Mouse (Mus musculus): Measurements from ENCODE around the gene Rdh12.

The Rdh12 gene

DNA sequence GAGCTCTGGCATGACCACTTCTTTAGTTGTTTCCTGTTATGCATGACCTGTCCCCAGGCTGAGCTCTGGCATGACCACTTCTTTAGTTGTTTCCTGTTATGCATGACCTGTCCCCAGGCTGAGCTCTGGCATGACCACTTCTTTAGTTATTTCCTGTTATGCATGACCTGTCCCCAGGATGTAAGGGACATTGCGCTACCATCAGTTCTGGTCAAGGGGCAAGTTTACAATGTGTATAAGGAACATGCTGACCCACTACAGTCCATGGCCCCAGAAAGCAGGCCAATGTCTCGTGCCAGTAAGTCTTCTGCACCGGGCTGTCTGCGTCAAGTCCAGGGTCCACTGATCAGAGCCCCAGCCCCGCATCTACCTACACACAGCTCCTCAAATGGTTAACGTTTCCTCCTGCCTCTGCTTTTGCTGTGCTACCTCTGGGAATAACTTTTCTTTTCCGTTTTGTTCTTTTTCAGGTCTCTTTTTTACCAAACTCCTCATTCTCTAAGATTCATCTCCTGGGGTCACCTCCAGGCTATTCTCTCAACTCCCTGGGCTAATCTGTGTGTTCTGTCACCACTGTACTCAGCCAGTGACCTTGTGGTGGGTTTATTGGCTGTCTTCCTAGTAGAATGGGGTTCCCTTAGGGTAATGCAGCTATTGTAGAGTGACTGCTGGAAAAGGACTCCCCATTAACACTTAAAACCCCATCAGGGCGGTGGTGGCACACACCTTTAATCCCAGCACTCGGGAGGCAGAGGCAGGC, 44.8 kb downstream of the Rdh12 start:
- no peak for DNase-seq (ENCODE audit: low spot score in 2 of 2)

DNA sequence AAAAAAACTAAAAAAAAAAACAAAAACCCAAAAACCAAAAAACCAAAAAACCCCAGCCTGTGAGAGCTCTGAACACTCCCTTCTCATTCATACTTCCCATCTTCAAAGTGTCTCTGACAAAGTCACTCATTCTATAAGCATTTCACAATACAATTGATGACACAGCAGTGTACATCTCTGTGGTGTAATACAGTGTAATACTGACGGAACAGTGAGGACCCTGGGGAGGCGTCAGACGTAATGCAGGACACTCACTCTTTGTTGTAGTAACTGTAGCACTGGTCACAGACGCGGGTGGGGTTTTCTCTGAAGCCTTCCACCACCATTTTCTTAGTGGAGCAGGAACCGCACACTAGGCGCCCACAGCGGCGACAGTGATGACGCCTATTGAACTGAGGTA, 46.3 kb downstream of the Rdh12 start:
- DNase-seq (ENCODE audit: low spot score in 2 of 2) = no peak

DNA sequence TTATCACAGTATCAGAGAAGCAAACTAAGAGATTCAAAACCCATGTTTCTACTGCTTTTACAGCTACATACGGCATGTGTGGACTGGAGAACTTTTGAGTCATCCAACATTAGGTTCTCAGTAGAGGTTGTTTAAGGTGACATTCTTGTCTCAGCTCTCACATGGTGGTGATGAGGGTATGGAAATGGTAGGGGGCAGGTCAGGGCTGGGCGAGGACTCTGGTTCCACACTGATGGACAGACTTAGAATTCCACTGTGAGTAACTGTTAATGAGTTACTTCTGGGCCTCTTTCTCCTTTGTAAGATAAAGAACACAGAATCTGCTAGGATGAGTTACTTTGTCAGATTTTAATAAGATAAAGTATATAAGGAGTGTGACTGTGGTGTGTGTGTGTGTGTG, 51.4 kb downstream of the Rdh12 start:
- no peak for DNase-seq (ENCODE audit: low spot score in 2 of 2)

DNA sequence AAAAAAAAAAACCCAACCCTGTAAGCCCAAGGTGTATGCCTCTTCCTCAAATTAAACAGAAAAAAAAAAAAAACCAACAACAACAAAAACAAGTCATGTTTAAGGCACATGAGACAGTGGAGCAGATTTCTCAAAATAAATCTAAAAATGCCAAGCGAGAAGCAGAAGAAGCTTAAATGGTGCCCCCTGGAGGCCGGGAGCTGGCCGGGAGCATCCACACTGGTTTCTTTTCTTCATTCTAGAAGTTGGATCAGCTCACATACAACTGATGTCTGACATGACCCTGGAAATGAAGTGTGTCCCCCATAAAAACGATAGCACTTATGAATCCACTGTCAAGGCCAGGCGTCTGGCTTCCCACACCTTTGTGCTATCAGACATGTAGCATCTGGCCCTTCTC, 52.3 kb downstream of the Rdh12 start:
- DNase-seq (ENCODE audit: low spot score in 2 of 2) = peak in 1 of 2 experiments; percentile 33
